Mouse (Mus musculus) c-Kit-positive CD71-negative TER-119-negative erythroid progenitor cells, embryonic 14.5 days (primary cell): Measurements from ENCODE around the gene Ralgapa2.

Source experiments
- DNase-seq: peaks from one replicate; pipeline ENCODE4 v3.0.0-alpha.2; 2013; ENCODE audit warnings: low read depth

Gene Ralgapa2

GRCm38 (mm10) chr2:146257037-146257436 is 255.1 kb downstream of the Ralgapa2 start:
- DNase-seq: no peak

- DNase-seq: no peak
These were observed 255.7 kb downstream of the Ralgapa2 start for GRCm38 (mm10) chr2:146256321-146256875.

- no peak for DNase-seq
These were observed 256.5 kb downstream of the Ralgapa2 start for GRCm38 (mm10) chr2:146255636-146256035.

- DNase-seq: no peak
These were observed 257.8 kb downstream of the Ralgapa2 start for GRCm38 (mm10) chr2:146254387-146254786.

DNA sequence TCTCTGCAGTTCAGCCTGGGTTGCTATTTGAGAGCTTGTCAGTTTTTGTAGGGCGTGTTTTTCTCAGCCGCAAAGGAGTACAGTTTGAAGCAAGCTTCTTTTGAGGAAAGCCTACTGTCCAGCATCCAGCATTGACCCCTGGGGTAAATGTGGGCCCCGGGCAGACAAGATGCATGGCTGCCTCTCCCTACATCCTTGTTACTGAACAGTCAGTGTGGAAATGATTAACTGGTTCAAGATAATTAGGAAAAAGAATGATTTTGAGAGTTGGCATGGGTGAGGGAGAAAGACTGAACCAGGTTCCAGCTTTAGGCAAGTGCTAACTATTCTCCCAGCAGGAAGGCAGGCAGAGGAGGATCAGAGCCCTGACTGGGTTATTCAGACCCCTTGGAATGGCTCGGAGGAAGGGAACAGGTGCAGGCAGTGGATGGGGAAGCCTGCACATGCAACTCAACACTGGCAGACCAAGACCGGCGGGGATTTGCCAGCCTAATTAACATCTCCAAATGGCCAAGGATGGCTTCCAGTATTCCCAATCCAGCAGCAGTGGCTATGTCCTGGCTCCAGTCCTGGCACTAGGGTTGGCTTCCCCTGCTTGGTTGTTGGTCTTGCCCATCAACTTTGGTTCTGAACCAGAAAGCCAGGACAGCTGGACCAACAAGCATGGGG is 261.8 kb downstream of the Ralgapa2 start:
- DNase-seq: no peak

- DNase-seq: no peak
These were observed 263.1 kb downstream of the Ralgapa2 start for GRCm38 (mm10) chr2:146249033-146249432.

DNA sequence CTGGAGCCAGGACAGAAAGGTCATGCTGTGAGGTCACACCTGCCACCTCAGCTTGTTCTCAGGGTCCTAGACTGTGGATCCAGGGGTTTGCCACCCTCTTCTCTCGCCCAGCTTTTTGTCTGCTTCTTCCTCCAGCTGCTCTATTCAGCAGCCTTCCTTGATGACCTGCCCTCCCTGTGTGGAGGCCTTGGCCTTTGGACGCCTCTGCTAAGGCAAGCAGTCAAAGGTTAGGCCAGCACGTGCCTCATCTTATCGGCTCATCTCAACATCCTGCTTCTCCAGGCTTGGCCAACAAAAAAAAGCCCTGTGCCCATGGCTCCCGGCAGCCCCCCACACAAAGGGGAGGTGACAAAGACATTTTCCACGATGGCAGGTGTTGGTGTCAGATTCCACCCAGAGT is 264.6 kb downstream of the Ralgapa2 start:
- DNase-seq: no peak

GRCm38 (mm10) chr2:146246409-146247075 is 265.6 kb downstream of the Ralgapa2 start:
- no peak for DNase-seq

DNA sequence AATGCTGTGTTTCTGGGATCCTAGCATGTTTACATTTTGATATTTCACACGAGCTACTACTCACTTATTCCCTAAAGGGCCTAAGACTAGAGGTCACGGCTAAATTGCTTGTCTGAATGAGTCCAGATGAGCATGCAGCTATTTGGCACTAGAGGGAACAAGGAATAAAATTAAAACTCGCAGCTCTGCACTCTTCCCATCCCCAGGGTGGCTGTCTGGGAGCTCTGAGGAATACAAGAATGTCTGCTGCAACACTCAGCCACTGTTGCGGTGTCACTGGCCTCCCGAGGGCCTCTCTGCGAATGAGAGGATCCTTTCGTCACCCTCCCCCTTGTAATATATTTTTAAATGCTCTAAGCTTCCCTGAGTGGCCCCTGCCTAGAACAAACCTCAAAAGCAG is 266.7 kb downstream of the Ralgapa2 start:
- no peak for DNase-seq

GRCm38 (mm10) chr2:146244049-146244448 is 268.1 kb downstream of the Ralgapa2 start:
- DNase-seq: no peak

DNA sequence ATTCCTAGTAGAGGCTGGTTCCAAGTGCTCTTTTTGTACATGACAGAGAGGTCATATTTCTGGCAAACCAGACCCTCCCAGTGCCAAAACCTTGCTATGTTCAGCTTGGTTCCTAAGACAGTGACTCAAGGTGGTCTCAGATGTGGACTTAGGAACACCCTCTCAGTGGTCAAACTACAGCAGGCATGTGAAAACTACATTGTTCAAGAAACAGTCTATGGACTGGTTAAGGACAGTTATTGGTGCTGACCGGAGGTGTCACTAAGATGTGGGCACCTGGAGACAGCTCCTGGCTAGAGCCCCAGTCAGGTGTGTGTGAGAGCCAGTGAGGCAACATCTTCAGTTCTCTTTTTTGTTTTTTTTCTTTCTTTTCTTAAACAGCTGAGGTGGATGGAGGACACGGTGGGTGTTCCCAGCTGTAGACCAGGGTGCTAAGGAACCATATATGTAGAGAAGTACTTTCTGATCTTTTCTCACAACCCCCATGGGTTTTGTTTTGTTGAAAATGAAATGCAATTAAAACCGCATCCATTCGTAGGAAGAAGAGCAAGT is 272.9 kb downstream of the Ralgapa2 start:
- no peak for DNase-seq

- DNase-seq: no peak
These were observed 280.7 kb downstream of the Ralgapa2 start for GRCm38 (mm10) chr2:146231485-146231884.

- DNase-seq: no peak
These were observed 283.7 kb downstream of the Ralgapa2 start for GRCm38 (mm10) chr2:146228435-146228834.

- DNase-seq: no peak
These were observed 284.5 kb downstream of the Ralgapa2 start for GRCm38 (mm10) chr2:146227646-146228045.

GRCm38 (mm10) chr2:146226484-146226883 is 285.7 kb downstream of the Ralgapa2 start:
- no peak for DNase-seq

DNA sequence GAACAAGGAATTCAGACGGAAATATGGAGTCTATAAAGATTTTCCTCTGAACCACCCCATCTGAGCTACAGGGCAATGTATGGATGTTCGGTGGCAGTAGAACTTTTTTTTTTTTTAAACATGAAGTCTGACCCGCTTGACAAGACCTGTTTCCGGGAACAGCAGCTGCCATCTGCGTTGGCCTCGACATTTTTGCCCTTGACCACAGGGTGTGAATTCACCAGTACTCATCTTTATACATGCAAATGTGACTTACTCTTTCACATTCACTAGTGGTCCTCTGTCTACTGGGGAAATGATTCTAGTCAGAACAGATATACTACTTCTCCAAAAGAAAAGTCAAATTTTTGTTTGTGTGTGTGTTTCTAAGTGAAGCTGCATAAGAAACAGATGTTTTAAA is 286.3 kb downstream of the Ralgapa2 start:
- no peak for DNase-seq

DNA sequence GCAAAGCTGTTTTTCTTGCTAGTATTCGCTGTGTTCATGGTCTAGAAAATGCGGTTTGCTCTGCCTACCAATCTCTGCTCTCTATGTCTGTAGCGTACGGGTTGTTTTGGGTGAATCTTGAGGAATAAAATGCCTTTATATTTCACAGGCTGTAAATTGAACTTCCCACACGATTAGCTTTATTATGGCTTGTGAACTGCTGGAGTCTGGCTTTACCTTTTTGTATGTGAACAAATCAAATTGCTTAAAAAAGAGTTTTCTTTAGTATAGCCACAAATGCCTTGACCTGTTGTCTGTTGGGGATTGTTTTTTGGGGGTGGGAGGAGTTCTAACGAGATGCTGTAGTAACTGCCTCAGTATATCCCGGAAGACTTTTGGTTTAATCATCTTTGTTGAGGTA is 288.0 kb downstream of the Ralgapa2 start:
- no peak for DNase-seq

- DNase-seq: no peak
These were observed 288.8 kb downstream of the Ralgapa2 start for GRCm38 (mm10) chr2:146223176-146223905.

- DNase-seq: no peak
These were observed 289.6 kb downstream of the Ralgapa2 start for GRCm38 (mm10) chr2:146222279-146223175.

- no peak for DNase-seq
These were observed 290.2 kb downstream of the Ralgapa2 start for GRCm38 (mm10) chr2:146221929-146222278.

- no peak for DNase-seq
These were observed 290.8 kb downstream of the Ralgapa2 start, which contains the start of gene Insm1 for GRCm38 (mm10) chr2:146221076-146221928. Gene Insm1, plus strand, starts transcription at chr2:146221921.
